In genomic region chr2:34240885-34241284, GRCm38 (mm10) we compare ENCODE assay signal across 26 mouse cellular contexts.
A peak's percentile ranks its signal among the peaks of the same experiment; 100 is the strongest.
DNase-seq lines count a peak whose midpoint lies in the region; ATAC-seq lines count a peak whose summit lies in the region.
"Had no signal": no experiment of that assay in that cellular context is flagged by ENCODE, and none has a peak within 500 bp of the region (broad histone marks: within the 10 kb centered on the region; RNA-seq: fewer than 3 reads in every experiment).

No protein-coding gene starts in this region.

- no peaks in the 10 kb centered on the region for H3K9me3 ChIP-seq in hindbrain, embryonic 12.5 days (replicated peaks)
- no peaks in the 10 kb centered on the region for H3K9me3 ChIP-seq in hindbrain, embryonic 10.5 days
- H3K9me3 ChIP-seq in intestine, embryonic 15.5 days = no peaks in the 10 kb centered on the region
- H3K9me3 ChIP-seq: embryonic facial prominence, embryonic 10.5 days; embryonic facial prominence, embryonic 13.5 days; forebrain, embryonic 10.5 days; forebrain, embryonic 13.5 days had no signal

- H3K4me2 ChIP-seq in hindbrain, embryonic 12.5 days (replicated peaks) = no peak overlapping the region
- no peak overlapping the region for H3K4me2 ChIP-seq in intestine, embryonic 15.5 days (replicated peaks)
- H3K4me2 ChIP-seq: embryonic facial prominence, embryonic 13.5 days; forebrain, embryonic 13.5 days; heart, embryonic 11.5 days; hindbrain, embryonic 14.5 days had no signal

- ATAC-seq in hindbrain, embryonic 12.5 days (ENCODE audit: low FRiP score) = no peak
- no peak for ATAC-seq in intestine, embryonic 15.5 days
- ATAC-seq: activated CD4-positive, CD25-positive, alpha-beta regulatory T cell, adult 4 months; forebrain, embryonic 13.5 days; forebrain, embryonic 16.5 days; hindbrain, postnatal 0 days had no signal

- peaks cover 26% of the 10 kb centered on the region for H3K4me1 ChIP-seq in hindbrain, embryonic 12.5 days
- H3K4me1 ChIP-seq in hindbrain, embryonic 10.5 days (replicated peaks) = peaks cover 38% of the 10 kb centered on the region
- H3K4me1 ChIP-seq in intestine, embryonic 15.5 days (replicated peaks) = 0 out of 2 replicates have a peak, but pooled peaks cover under 1% of the 10 kb centered on the region
- H3K4me1 ChIP-seq: embryonic facial prominence, embryonic 13.5 days had no signal

- no peak overlapping the region for H3K4me3 ChIP-seq in hindbrain, embryonic 12.5 days
- no peak overlapping the region for H3K4me3 ChIP-seq in hindbrain, embryonic 10.5 days
- H3K4me3 ChIP-seq in intestine, embryonic 15.5 days (replicated peaks) = no peak overlapping the region
- H3K4me3 ChIP-seq: embryonic facial prominence, embryonic 10.5 days; embryonic facial prominence, embryonic 13.5 days; erythroblast, embryonic 14.5 days; forebrain, embryonic 10.5 days; forebrain, embryonic 13.5 days had no signal

- DNase-seq in hindbrain, embryonic 10.5 days (ENCODE audit: low spot score) = no peak
- peak; percentile 46 for DNase-seq in lung, postnatal 36 days
- DNase-seq in lung, postnatal 14 days = no peak
- peak; percentile 82 for DNase-seq in fat pad, adult 2 months (ENCODE audit: extremely low read depth, low read depth, low spot score)
- DNase-seq: adrenal gland, adult 8-10 months; adrenal gland, postnatal 25 days; cerebellum, adult 11-12 months; cerebellum, adult 8-10 months; cerebellum, postnatal 10 days; cerebellum, postnatal 36 days; embryo, embryonic 11 days; gastrocnemius, postnatal 10 days; gastrocnemius, postnatal 36 days; heart, adult 11 months had no signal

- no peaks in the 10 kb centered on the region for H3K27me3 ChIP-seq in hindbrain, embryonic 12.5 days
- no peaks in the 10 kb centered on the region for H3K27me3 ChIP-seq in hindbrain, embryonic 10.5 days (ENCODE audit: insufficient read depth, poor library complexity, severe bottlenecking)
- H3K27me3 ChIP-seq in intestine, embryonic 15.5 days (replicated peaks) = no peaks in the 10 kb centered on the region
- H3K27me3 ChIP-seq: embryonic facial prominence, embryonic 13.5 days had no signal

- H3K36me3 ChIP-seq in hindbrain, embryonic 12.5 days = no peaks in the 10 kb centered on the region
- no peaks in the 10 kb centered on the region for H3K36me3 ChIP-seq in hindbrain, embryonic 10.5 days
- H3K36me3 ChIP-seq in intestine, embryonic 15.5 days = no peaks in the 10 kb centered on the region
- H3K36me3 ChIP-seq: embryonic facial prominence, embryonic 10.5 days; embryonic facial prominence, embryonic 13.5 days; forebrain, embryonic 10.5 days had no signal

- no peak overlapping the region for H3K9ac ChIP-seq in hindbrain, embryonic 12.5 days
- H3K9ac ChIP-seq in intestine, embryonic 15.5 days = no peak overlapping the region
- H3K9ac ChIP-seq: embryonic facial prominence, embryonic 13.5 days; forebrain, embryonic 13.5 days; hindbrain, embryonic 14.5 days had no signal

- 0 out of 2 replicates have a peak overlapping the region, but pooled peaks have one; percentile 13 for H3K27ac ChIP-seq in hindbrain, embryonic 12.5 days
- H3K27ac ChIP-seq in hindbrain, embryonic 10.5 days = no peak overlapping the region
- no peak overlapping the region for H3K27ac ChIP-seq in intestine, embryonic 15.5 days
- H3K27ac ChIP-seq: embryonic facial prominence, embryonic 10.5 days; embryonic facial prominence, embryonic 13.5 days; forebrain, embryonic 10.5 days; forebrain, embryonic 13.5 days; hindbrain, postnatal 0 days had no signal

Comparison
In these comparisons a context has a peak if more than half of its experiments do, and no peak if none do; other contexts are left out.
1. DNase-seq: peak in lung, postnatal 36 days (single experiment) and fat pad, adult 2 months (single experiment); none in hindbrain, embryonic 10.5 days (single experiment) and lung, postnatal 14 days (single experiment).